Mouse (Mus musculus): ENCODE measurements around the gene Obscn.

Gene Obscn

DNA sequence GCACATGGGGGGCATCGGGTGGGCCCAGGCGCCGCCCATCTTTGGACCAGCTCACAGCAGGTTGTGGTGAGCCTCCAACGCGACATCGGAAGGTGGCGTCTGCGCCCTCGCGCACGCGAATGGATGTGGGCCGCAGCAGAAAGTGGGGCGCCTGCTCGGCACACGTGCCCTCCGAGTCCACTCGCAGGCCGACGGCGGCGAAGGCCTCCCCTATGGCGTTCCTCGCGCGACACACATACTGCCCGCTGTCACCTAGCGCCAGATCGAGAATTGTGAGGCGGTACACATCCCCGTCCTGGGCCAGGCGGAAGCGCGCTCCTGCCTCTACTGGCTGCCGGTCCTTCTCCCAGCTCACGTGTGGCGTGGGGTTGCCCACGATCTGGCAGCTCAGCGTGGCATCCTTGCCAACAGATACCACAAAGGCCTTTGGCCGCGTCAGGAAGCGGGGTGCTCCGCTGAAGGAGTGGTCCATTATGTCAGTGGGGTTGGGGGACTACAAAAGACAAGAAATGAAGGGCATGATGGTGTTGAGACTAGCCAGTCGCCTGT is at the start of gene Obscn:
TSS of gene Obscn (minus strand) at position 499 of the 549 bp plus-strand sequence.
- no peak for DNase-seq (ENCODE audit: low spot score)

- DNase-seq (ENCODE audit: low spot score), result no peak
Measured at GRCm38 (mm10) chr11:59185490-59185889, 49.3 kb upstream of the Obscn start.

GRCm38 (mm10) chr11:59183821-59184220 is 47.6 kb upstream of the Obscn start:
- DNase-seq (ENCODE audit: low spot score), result no peak

GRCm38 (mm10) chr11:59182864-59183331 is 46.7 kb upstream of the Obscn start, which contains the start of gene Gjc2:
TSS of gene Gjc2 (minus strand) at chr11:59183213.
- no peak for DNase-seq (ENCODE audit: low spot score)

DNA sequence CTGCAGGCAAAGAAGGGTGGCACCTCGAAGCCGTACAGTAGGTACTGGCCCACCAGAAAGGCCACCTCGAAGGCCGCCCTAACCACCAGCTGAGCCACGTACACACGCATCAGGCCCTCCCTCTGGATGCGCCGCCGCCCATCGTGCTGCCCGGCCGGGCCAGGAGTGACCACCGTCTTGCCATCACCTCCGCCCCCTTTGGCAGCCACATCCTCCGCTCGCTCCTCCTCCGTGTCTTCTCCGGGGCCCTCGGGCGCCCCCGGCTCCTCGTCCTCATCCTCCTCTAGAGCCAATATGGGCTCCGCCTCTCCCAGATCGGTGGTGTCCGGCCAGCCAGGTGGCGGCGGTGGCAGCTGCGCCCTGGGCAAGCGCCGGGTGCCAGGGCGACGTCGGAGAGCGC is 40.7 kb upstream of the Obscn start:
- DNase-seq (ENCODE audit: low spot score), result no peak

- no peak for DNase-seq (ENCODE audit: low spot score)
Measured at GRCm38 (mm10) chr11:59176475-59176874, 40.3 kb upstream of the Obscn start.

DNA sequence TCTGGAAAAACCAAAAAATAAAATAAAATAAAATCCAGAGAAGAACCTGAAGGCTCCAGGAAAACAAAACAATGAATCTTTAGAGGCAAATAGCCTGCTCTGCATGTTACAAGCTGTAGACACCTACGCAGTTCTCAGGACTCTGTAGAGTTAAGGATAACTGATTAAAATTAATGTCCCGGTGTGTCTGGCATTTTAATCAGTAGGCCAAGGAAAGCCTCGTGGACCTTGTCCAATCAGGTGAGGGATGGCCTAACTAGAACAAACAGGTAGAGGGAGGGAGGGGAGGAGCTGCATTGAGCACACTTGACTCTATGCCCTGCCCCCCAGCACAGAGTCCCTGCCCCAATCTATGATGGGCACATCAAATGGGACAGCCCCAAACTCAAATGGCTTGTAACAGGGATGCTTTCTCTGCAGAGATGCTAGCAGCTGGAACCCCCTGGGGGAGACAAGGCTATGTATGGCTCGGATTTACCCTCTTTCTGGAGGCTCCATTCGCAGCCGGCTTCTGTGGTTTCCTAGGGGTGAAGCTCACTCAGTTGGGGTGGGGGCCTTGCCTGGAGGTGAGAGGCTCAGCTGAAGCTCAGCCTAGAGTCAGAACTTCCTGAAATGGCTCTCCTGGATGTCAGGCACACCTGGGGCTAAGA is 38.1 kb upstream of the Obscn start:
- no peak for DNase-seq (ENCODE audit: low spot score)

GRCm38 (mm10) chr11:59170549-59170948 is 34.3 kb upstream of the Obscn start:
- no peak for DNase-seq (ENCODE audit: low spot score)

DNA sequence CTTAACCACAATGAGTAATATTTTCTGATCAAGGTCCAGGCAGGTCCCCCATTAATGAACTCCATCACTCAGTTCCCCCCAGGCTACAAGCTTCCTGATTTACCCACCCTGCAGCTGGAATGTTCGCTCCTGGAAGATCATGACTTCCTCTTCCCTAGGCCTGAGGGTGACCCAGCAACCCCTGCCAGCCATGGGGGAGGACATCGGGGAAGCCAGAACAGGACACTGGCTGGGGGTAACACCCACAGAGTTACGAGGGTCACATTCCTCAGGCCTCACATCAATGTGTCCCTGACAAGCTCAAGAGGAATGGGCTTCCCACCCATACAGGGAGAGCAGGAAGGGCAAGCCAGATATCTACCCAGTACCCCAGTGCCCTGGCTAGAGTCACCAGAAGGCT is 33.6 kb upstream of the Obscn start:
- DNase-seq (ENCODE audit: low spot score), result no peak

GRCm38 (mm10) chr11:59165616-59166241 is 29.5 kb upstream of the Obscn start:
- DNase-seq (ENCODE audit: low spot score), result no peak

- DNase-seq (ENCODE audit: low spot score), result peak; percentile 16
Measured at GRCm38 (mm10) chr11:59164384-59164783, 28.2 kb upstream of the Obscn start.

- peak; percentile 98 for DNase-seq (ENCODE audit: low spot score)
Measured at GRCm38 (mm10) chr11:59163255-59164236, 27.3 kb upstream of the Obscn start, which contains the start of gene Iba57. TSS of gene Iba57 (minus strand) at chr11:59163739.

DNA sequence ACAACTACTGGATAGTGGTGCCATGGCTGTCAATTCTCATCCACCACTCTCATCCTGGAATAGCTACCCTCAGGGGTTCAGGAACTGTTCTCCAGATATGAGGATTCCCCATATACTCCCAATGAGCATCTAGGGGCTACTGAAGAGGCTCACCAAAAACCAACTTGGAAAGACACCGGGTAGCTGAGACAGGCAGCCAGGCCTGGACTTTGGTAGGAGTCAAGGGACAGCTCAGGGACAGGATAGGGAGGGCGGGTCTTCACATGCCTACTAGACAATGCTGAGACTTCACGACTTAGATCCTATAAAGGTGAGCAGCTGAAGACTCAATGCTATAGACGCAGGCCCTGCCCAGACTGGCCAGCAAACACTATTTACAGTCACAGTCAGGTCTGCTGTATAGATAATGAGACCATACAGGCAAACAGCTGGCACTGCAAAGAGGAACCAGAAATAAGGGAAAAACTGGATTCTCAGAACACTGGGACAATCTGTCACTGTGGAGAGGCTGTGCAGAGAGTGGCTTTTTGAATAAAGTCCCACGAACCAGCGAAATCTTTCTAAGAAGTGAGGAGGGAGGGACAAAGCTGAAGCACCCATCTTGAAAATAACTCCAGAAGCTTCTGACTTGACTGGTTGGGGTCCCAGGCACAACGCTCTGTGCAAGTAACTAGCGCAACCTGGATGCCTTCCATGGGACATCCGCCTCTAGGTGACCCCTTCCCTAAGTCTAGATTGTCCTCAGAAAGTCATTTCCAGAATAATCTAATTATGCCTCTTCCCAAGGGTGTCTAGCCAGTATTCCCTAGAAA is 26.4 kb upstream of the Obscn start:
- no peak for DNase-seq (ENCODE audit: low spot score)

DNA sequence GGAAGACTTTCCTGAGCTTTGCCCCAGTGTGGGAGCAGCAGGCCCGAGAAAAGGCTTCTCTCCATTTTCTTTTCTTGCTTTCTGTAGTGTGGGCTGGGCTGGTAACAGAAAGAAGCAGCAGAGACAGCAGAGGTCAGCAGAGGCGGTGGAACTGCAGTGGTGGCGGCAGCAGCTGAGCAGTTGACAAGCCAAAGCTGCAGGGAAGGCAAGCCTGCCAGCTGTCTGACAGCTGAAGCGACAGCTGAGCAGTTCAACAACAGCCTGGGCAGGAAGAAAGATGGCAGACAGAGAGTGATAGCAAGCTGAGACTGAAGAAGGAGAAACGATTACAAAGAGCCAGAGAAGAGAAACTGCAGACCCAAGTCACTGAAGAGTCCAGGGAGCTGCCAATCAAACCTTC is 25.2 kb upstream of the Obscn start:
- no peak for DNase-seq (ENCODE audit: low spot score)

GRCm38 (mm10) chr11:59159558-59159957 is 23.4 kb upstream of the Obscn start:
- no peak for DNase-seq (ENCODE audit: low spot score)

GRCm38 (mm10) chr11:59159099-59159498 is 22.9 kb upstream of the Obscn start:
- no peak for DNase-seq (ENCODE audit: low spot score)

- no peak for DNase-seq (ENCODE audit: low spot score)
Measured at GRCm38 (mm10) chr11:59155900-59156299, 19.7 kb upstream of the Obscn start.

GRCm38 (mm10) chr11:59154220-59154619 is 18.0 kb upstream of the Obscn start:
- DNase-seq (ENCODE audit: low spot score), result no peak

DNA sequence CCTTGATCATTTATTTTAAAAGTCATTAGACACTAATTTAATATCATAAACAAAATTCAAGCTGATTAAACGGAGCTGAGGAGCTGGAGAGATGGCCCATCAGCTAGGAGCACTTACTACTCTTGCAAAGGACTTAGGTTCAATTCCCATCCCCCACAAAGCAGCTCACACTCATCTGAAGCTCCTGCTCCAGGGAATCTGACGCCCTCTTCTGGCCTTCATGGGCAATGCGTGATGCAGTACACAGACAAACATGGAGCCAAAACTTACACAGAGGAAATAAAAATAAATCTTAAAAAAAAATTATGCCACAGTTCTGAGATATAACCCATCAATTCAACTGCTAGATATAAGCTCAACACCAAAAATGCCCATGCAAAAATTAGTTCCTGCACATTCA is 15.5 kb upstream of the Obscn start:
- no peak for DNase-seq (ENCODE audit: low spot score)

- DNase-seq (ENCODE audit: low spot score), result no peak
Measured at GRCm38 (mm10) chr11:59149302-59149701, 13.1 kb upstream of the Obscn start.

DNA sequence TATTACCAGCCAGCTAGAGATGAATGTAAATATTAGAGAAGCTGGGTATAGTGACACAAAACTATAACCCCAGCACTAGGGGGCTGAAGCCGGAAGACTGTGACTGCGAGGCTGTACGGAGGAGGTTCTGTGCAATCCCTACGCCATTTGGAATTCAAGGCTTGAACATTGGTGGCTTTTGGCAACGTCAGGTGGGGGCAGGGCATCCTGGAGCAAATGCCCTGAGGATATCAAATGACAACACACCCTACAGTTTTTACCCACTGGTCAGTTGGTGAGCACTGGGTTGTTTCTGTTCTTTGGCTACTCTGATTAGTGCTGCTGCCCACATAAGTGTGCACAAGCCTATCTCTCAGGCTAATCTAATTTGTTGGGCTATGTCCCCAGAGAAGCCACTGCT is 6.8 kb upstream of the Obscn start:
- DNase-seq (ENCODE audit: low spot score), result no peak

All from yolk sac, embryonic 10.5 days (tissue).